Mouse (Mus musculus): Measurements from ENCODE around the gene Tubb2a.

GRCm38 (mm10) chr13:34116508-34116907 is 38.7 kb upstream of the Tubb2a start:
- TF ChIP-seq CTCF (IDR thresholded peaks at IDR 0.05; ENCODE audit: borderline replicate concordance, extremely low read depth, insufficient read depth, insufficient read length) = no peak
- no peak for TF ChIP-seq POLR2A (IDR thresholded peaks at IDR 0.05; ENCODE audit: borderline replicate concordance, extremely low read depth, insufficient read depth, insufficient read length, poor library complexity, severe bottlenecking)

All from brain, embryonic 14.5 days (tissue).